7 mouse cellular contexts compared by ENCODE assay signal in genomic region chr9:102626839-102627225, GRCm38 (mm10). TPM values are rescaled to one million over a fixed set of nuclear protein-coding genes. Genes with fewer than 3 reads are reported as not detected.
DNase-seq lines count a peak whose midpoint lies in the region; ATAC-seq and TF ChIP-seq lines count a peak whose summit lies in the region.

No protein-coding gene starts in this region.

- DNase-seq in spleen, adult 2 months (ENCODE audit: low read depth in 1 of 2, low spot score in 2 of 2), result no peak
- no peak for DNase-seq in spleen, adult 18-20 months
- DNase-seq in liver, embryonic 11.5 days (ENCODE audit: low spot score), result no peak
- no peak for DNase-seq in retina, postnatal 1 day
- no peak for DNase-seq in left cerebral cortex, adult 8-10 months (ENCODE audit: low spot score in 2 of 2)
- DNase-seq in layer of hippocampus, postnatal 10 days (ENCODE audit: low spot score in 2 of 2), result no peak

- H3K36me3 ChIP-seq in spleen, adult 2 months (ENCODE audit: control insufficient read depth, insufficient read depth, low read length), result 0 out of 2 replicates have a peak, but pooled peaks cover 2% of the 10 kb centered on the region
- peaks cover 16% of the 10 kb centered on the region for H3K36me3 ChIP-seq in erythroblast, embryonic 14.5 days (ENCODE audit: control insufficient read depth)
- H3K36me3 ChIP-seq in liver, embryonic 11.5 days (ENCODE audit: control insufficient read depth, insufficient read depth, low read length), result no peaks in the 10 kb centered on the region

- H3K27me3 ChIP-seq in spleen, adult 2 months (ENCODE audit: control insufficient read depth, insufficient read depth, low read length), result no peaks in the 10 kb centered on the region
- H3K27me3 ChIP-seq in erythroblast, embryonic 14.5 days (ENCODE audit: control insufficient read depth), result no peaks in the 10 kb centered on the region
- H3K27me3 ChIP-seq in liver, embryonic 11.5 days (replicated peaks; ENCODE audit: control insufficient read depth, insufficient read depth, low read length), result no peaks in the 10 kb centered on the region

- H3K9me3 ChIP-seq in erythroblast, embryonic 14.5 days (ENCODE audit: control insufficient read depth, low read length), result no peaks in the 10 kb centered on the region
- no peaks in the 10 kb centered on the region for H3K9me3 ChIP-seq in liver, embryonic 11.5 days (ENCODE audit: control insufficient read depth, low read length)

- H3K4me1 ChIP-seq in spleen, adult 2 months (ENCODE audit: control insufficient read depth, insufficient read depth, insufficient read length), result peaks cover 8% of the 10 kb centered on the region
- peaks cover 45% of the 10 kb centered on the region for H3K4me1 ChIP-seq in erythroblast, embryonic 14.5 days (ENCODE audit: control insufficient read depth)
- peaks cover 26% of the 10 kb centered on the region for H3K4me1 ChIP-seq in liver, embryonic 11.5 days (replicated peaks; ENCODE audit: control insufficient read depth, insufficient read depth, low read length)

- no peak for TF ChIP-seq POLR2A in spleen, adult 2 months (IDR thresholded peaks at IDR 0.05; ENCODE audit: low read depth, low read length)

- H3K4me2 ChIP-seq in liver, embryonic 11.5 days, result peak overlapping the region; percentile 79

- peak overlapping the region; percentile 99 for H3K9ac ChIP-seq in liver, embryonic 11.5 days (ENCODE audit: low read depth, low read length)

- TF ChIP-seq CTCF in spleen, adult 2 months (IDR thresholded peaks at IDR 0.05; ENCODE audit: extremely low read depth, insufficient read depth, insufficient read length, insufficient replicate concordance), result no peak

- 1% methylated on average over 9 of the region's 9 CpGs for WGBS in spleen, adult 2 months
- 2% methylated on average over 9 of the region's 9 CpGs for WGBS in liver, embryonic 11.5 days

- peak overlapping the region; percentile 62 for H3K4me3 ChIP-seq in spleen, adult 2 months (ENCODE audit: extremely low read depth, insufficient read depth, insufficient read length)
- H3K4me3 ChIP-seq in erythroblast, embryonic 14.5 days (replicated peaks), result peak overlapping the region; percentile 77
- H3K4me3 ChIP-seq in liver, embryonic 11.5 days (ENCODE audit: low read depth, low read length), result peak overlapping the region; percentile 80

- peak overlapping the region; percentile 92 for H3K27ac ChIP-seq in spleen, adult 2 months (ENCODE audit: insufficient read depth, low read length)
- peak overlapping the region; percentile 88 for H3K27ac ChIP-seq in liver, embryonic 11.5 days (ENCODE audit: low read depth, low read length)

- ATAC-seq in liver, embryonic 11.5 days (replicated peaks; ENCODE audit: low FRiP score), result no peak

RNA-seq across cellular contexts. Expression of gene Cep63, which starts 0.5 kb away (rescaled TPM):
- 4.1 and 4.2 TPM in 2 replicates for polyA plus RNA-seq in spleen, adult 2 months (2012; rRNA removed)
- polyA plus RNA-seq in erythroblast, embryonic 14.5 days (2012), result 1.4 and 2.3 TPM in 2 replicates
- 39.1 and 41.6 TPM in 2 replicates for polyA plus RNA-seq in liver, embryonic 11.5 days (2014; fragmentation: Nextera tagmentation; extraction: Ambion mirVana)
- 10 to 100 TPM; 29.6 to 40.8 (median 32.6) TPM for total RNA-seq in left cerebral cortex, adult 8-10 months (2022)
- 10 to 100 TPM; 28.5 to 30.2 TPM for total RNA-seq in layer of hippocampus, postnatal 10 days (2021)

RNA-seq across cellular contexts. Expression of gene Anapc13, which starts 0.7 kb away (rescaled TPM):
- polyA plus RNA-seq in spleen, adult 2 months (2012; rRNA removed), result 26.7 and 34.1 TPM in 2 replicates
- 5.9 and 9.6 TPM in 2 replicates for polyA plus RNA-seq in erythroblast, embryonic 14.5 days (2012)
- 141 and 149 TPM in 2 replicates for polyA plus RNA-seq in liver, embryonic 11.5 days (2014; fragmentation: Nextera tagmentation; extraction: Ambion mirVana)
- total RNA-seq in left cerebral cortex, adult 8-10 months (2022), result 100 to 1,000 TPM; 113 to 133 (median 120) TPM
- total RNA-seq in layer of hippocampus, postnatal 10 days (2021), result 100 to 1,000 TPM in 1 of 2 experiments, 10 to 100 TPM in 1; 87.9 to 107 TPM
